Mouse (Mus musculus): ENCODE data around the gene Negr1. TPM values are rescaled to one million over a fixed set of nuclear protein-coding genes. Genes with fewer than 3 reads are reported as not detected.

Negr1 gene
- total and polyA plus RNA-seq, 3 experiments: not detected

- Histone ChIP-seq H3K4me2 (ENCODE audit: insufficient read depth, low read depth, poor library complexity, severe bottlenecking) (no peak overlapping the region), H3K4me1 (ENCODE audit: control insufficient read depth in 1 of 2, insufficient read depth in 2 of 2) (no peaks in the 10 kb centered on the region), H3K36me3 (replicated peaks in 1 of 2; ENCODE audit: control insufficient read depth in 1 of 2, insufficient read depth in 1 of 2, low read length in 1 of 2) (no peaks in the 10 kb centered on the region), H3K9me3 (replicated peaks; ENCODE audit: low read length) (peaks cover 10% of the 10 kb centered on the region), H3K27me3 (replicated peaks) (no peaks in the 10 kb centered on the region), H3K9ac (ENCODE audit: insufficient read depth, low read depth) (no peak overlapping the region), H3K4me3 (replicated peaks in 1 of 3; ENCODE audit: low read depth in 2 of 3, low read length in 2 of 3, poor library complexity in 1 of 3) (no peak overlapping the region), H3K79me2 (replicated peaks; ENCODE audit: control insufficient read depth, extremely low read depth, insufficient read depth, poor library complexity, severe bottlenecking) (no peaks in the 10 kb centered on the region), H3K27ac (ENCODE audit: insufficient read depth, low read depth) (no peak overlapping the region)
- no peak for TF ChIP-seq POLR2A (IDR thresholded peaks at IDR 0.05; ENCODE audit: low read depth, low read length)
- no peak for TF ChIP-seq ZKSCAN1 (IDR thresholded peaks at IDR 0.05; ENCODE audit: borderline replicate concordance, low read depth, low read length)
- no peak for TF ChIP-seq USF1 (IDR thresholded peaks at IDR 0.05; ENCODE audit: low read depth, low read length)
- TF ChIP-seq ELF1 (IDR thresholded peaks at IDR 0.05; ENCODE audit: low read depth, low read length): no peak
- TF ChIP-seq ZNF384 (IDR thresholded peaks at IDR 0.05; ENCODE audit: low read depth, low read length): no peak
- TF ChIP-seq CHD2 (IDR thresholded peaks at IDR 0.05; ENCODE audit: low read length): no peak
- no peak for TF ChIP-seq E2F4 (IDR thresholded peaks at IDR 0.05; ENCODE audit: insufficient replicate concordance, low read depth, low read length)
- no peak for TF ChIP-seq NELFE (IDR thresholded peaks at IDR 0.05; ENCODE audit: low read depth, low read length)
- no peak for TF ChIP-seq JUND (conservative IDR thresholded peaks at IDR 0.05; ENCODE audit: low read depth, low read length)
- TF ChIP-seq TCF12 (IDR thresholded peaks at IDR 0.05; ENCODE audit: low read depth, low read length): no peak
- TF ChIP-seq MXI1 (IDR thresholded peaks at IDR 0.05; ENCODE audit: low read depth, low read length): no peak
- TF ChIP-seq RCOR1 (conservative IDR thresholded peaks at IDR 0.05; ENCODE audit: low read depth, low read length): no peak
- TF ChIP-seq SIN3A (IDR thresholded peaks at IDR 0.05; ENCODE audit: low read length): no peak
- dilution Hi-C loops (cut with MboI; ENCODE audit: extremely low pct_ligation_motif_present, extremely low pct_unique_long_range_greater_than_20kb, low sequenced_read_pairs) (no loop called here), in situ Hi-C loops (cut with MboI; ENCODE audit: low pct_ligation_motif_present, low pct_unique_long_range_greater_than_20kb, low sequenced_read_pairs) (loop anchor here (25.0 kb wide), 1 partner anchor 241 kb away; no protein-coding TSS in a partner anchor)
- DNase-seq (ENCODE audit: extremely low read depth): no peak
Observed at GRCm38 (mm10) chr3:156870922-156871257, 309.3 kb downstream of the Negr1 start.

DNA sequence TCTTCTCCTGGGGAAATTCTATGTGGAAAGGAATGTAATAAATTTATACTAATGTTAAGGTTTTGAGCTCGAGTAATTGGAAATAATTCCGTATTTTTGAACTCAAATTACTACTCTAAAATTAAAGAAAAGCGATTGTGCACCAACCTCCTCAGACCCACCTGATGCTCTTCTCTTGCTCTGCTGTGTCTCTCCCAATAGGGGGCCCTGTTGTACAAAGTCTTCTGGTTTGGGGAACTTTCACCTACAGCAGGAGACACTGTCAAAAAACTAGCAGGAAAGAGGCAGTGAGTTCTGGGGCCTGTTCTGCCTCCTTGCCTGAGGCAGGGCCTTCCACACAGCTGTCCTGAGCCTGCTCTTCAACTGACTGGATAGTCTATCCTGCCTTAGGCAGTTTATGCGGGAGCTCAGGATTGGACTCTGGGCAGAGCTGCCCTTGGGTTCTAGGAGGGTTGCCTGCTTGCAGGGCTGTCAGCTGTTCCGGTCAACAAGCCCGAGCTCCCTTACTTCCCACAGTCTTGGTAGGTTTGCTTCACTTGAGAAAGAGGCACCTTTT, 310.1 kb downstream of the Negr1 start:
- H3K27ac ChIP-seq (ENCODE audit: insufficient read depth, low read depth): no peak overlapping the region
- H3K79me2 ChIP-seq (replicated peaks; ENCODE audit: control insufficient read depth, extremely low read depth, insufficient read depth, poor library complexity, severe bottlenecking): no peaks in the 10 kb centered on the region
- dilution Hi-C loops (cut with MboI; ENCODE audit: extremely low pct_ligation_motif_present, extremely low pct_unique_long_range_greater_than_20kb, low sequenced_read_pairs) (no loop called here), in situ Hi-C loops (cut with MboI; ENCODE audit: low pct_ligation_motif_present, low pct_unique_long_range_greater_than_20kb, low sequenced_read_pairs) (loop anchor here (25.0 kb wide), 1 partner anchor 241 kb away; no protein-coding TSS in a partner anchor)
- no peaks in the 10 kb centered on the region for H3K4me1 ChIP-seq (ENCODE audit: control insufficient read depth in 1 of 2, insufficient read depth in 2 of 2)
- H3K4me3 ChIP-seq (replicated peaks in 1 of 3; ENCODE audit: low read depth in 2 of 3, low read length in 2 of 3, poor library complexity in 1 of 3): no peak overlapping the region
- TF ChIP-seq CTCF (conservative IDR thresholded peaks at IDR 0.05 in 1 of 2, IDR thresholded peaks at IDR 0.05 in 1 of 2; ENCODE audit: low read depth in 2 of 2, low read length in 2 of 2) (peak; percentile 51 to 65), SMC3 (IDR thresholded peaks at IDR 0.05; ENCODE audit: low read depth, low read length) (peak; percentile 56), RAD21 (IDR thresholded peaks at IDR 0.05; ENCODE audit: low read depth, low read length) (peak; percentile 67), ZMIZ1 (IDR thresholded peaks at IDR 0.05; ENCODE audit: low read depth, low read length) (no peak)
- H3K9me3 ChIP-seq (replicated peaks; ENCODE audit: low read length): peaks cover 13% of the 10 kb centered on the region
- no peaks in the 10 kb centered on the region for H3K36me3 ChIP-seq (replicated peaks in 1 of 2; ENCODE audit: control insufficient read depth in 1 of 2, insufficient read depth in 1 of 2, low read length in 1 of 2)
- peak; percentile 54 for DNase-seq (ENCODE audit: extremely low read depth)
- H3K27me3 ChIP-seq (replicated peaks): no peaks in the 10 kb centered on the region
- no peak overlapping the region for H3K9ac ChIP-seq (ENCODE audit: insufficient read depth, low read depth)
- H3K4me2 ChIP-seq (ENCODE audit: insufficient read depth, low read depth, poor library complexity, severe bottlenecking): no peak overlapping the region
